17 mouse cellular contexts compared by ENCODE assay signal in the genomic region with DNA sequence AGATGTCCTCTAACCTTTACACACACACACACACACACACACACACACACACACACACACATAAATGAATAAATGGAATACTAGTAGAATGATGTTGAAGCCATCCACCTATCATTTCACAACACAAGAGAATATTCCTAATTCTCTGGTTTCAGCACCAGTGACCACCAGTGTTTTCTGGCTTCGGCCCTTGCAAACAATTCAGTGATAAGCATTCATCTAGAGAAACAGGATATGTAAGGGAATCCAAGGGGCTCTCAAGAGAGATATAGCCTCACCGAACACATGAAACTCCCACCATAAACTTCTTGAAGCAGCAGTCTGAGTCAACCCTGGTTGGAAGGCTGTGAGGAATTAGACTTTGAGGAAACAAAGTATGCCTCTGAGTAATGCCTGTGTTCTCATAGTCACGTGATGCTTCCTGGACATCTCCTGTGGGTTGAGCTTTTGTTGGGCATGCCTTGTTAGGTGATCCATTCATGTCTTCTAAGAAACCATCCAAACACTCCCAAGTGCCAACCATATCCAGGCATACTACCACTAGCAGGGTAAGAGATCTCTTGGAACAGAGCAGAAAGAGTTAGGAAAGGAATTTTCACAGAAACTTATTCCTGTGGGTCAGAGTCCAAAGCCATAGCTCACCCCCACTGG. TPM values are rescaled to one million over a fixed set of nuclear protein-coding genes. Genes with fewer than 3 reads are reported as not detected.
DNase-seq lines count a peak whose midpoint lies in the region; ATAC-seq and TF ChIP-seq lines count a peak whose summit lies in the region.
"Had no signal": no experiment of that assay in that cellular context is flagged by ENCODE, and none has a peak within 500 bp of the region (broad histone marks: within the 10 kb centered on the region; RNA-seq: fewer than 3 reads in every experiment).

No protein-coding gene starts in this region.

- no peaks in the 10 kb centered on the region for H3K27me3 ChIP-seq in lung, embryonic 14.5 days (ENCODE audit: insufficient read depth, low read length)
- H3K27me3 ChIP-seq in intestine, embryonic 15.5 days (replicated peaks), result no peaks in the 10 kb centered on the region
- H3K27me3 ChIP-seq in small intestine, adult 2 months (ENCODE audit: control insufficient read depth, insufficient read depth, low read length), result no peaks in the 10 kb centered on the region
- H3K27me3 ChIP-seq: forebrain, embryonic 13.5 days; heart, embryonic 15.5 days; midbrain, embryonic 13.5 days; neural tube, embryonic 12.5 days had no signal

- no peaks in the 10 kb centered on the region for H3K36me3 ChIP-seq in lung, embryonic 14.5 days (ENCODE audit: insufficient read depth)
- H3K36me3 ChIP-seq in intestine, embryonic 15.5 days, result no peaks in the 10 kb centered on the region
- H3K36me3 ChIP-seq in small intestine, adult 2 months (ENCODE audit: control insufficient read depth, insufficient read depth, low read length), result no peaks in the 10 kb centered on the region
- H3K36me3 ChIP-seq: heart, embryonic 15.5 days; midbrain, embryonic 13.5 days; neural tube, embryonic 12.5 days had no signal

- WGBS in lung, embryonic 14.5 days, result 81% methylated on average over 3 of the region's 3 CpGs
- WGBS in intestine, embryonic 15.5 days, result 60% methylated on average over 3 of the region's 3 CpGs
- 58% methylated on average over 3 of the region's 3 CpGs for WGBS in small intestine, adult 2 months

- H3K4me3 ChIP-seq in lung, embryonic 14.5 days (ENCODE audit: low read depth, low read length), result no peak overlapping the region
- H3K4me3 ChIP-seq in intestine, embryonic 15.5 days (replicated peaks), result no peak overlapping the region
- H3K4me3 ChIP-seq in small intestine, adult 2 months (ENCODE audit: low read depth, low read length), result no peak overlapping the region
- H3K4me3 ChIP-seq in left cerebral cortex, adult 2 months, result no peak overlapping the region
- H3K4me3 ChIP-seq: forebrain, embryonic 13.5 days; heart, embryonic 15.5 days; midbrain, embryonic 13.5 days; neural tube, embryonic 12.5 days had no signal

- TF ChIP-seq POLR2A in small intestine, adult 2 months (IDR thresholded peaks at IDR 0.05; ENCODE audit: low read depth, low read length), result no peak

- H3K9me3 ChIP-seq in lung, embryonic 14.5 days (ENCODE audit: low read depth, low read length), result no peaks in the 10 kb centered on the region
- H3K9me3 ChIP-seq in intestine, embryonic 15.5 days, result no peaks in the 10 kb centered on the region
- H3K9me3 ChIP-seq: forebrain, embryonic 13.5 days; heart, embryonic 15.5 days; midbrain, embryonic 13.5 days; neural tube, embryonic 12.5 days had no signal

- DNase-seq in heart, adult 11 months, result peak; percentile 79
- DNase-seq in heart, postnatal 25 days (ENCODE audit: low spot score), result no peak
- no peak for DNase-seq in lung, embryonic 14.5 days
- no peak for DNase-seq in lung, postnatal 10 days
- DNase-seq in left cerebral cortex, adult 2 months (ENCODE audit: extremely low spot score in 1 of 2, low spot score in 2 of 2), result no peak
- no peak for DNase-seq in retina, postnatal 1 day
- DNase-seq: cerebellum, adult 11-12 months; gastrocnemius, postnatal 14 days; left cerebral cortex, postnatal 4 days; lung, postnatal 14 days had no signal

- peaks cover 16% of the 10 kb centered on the region for H3K4me1 ChIP-seq in lung, embryonic 14.5 days (ENCODE audit: insufficient read depth)
- peaks cover 11% of the 10 kb centered on the region; the same call in 1 of the 2 replicates for H3K4me1 ChIP-seq in intestine, embryonic 15.5 days (replicated peaks)
- H3K4me1 ChIP-seq in small intestine, adult 2 months (ENCODE audit: control insufficient read depth, insufficient read depth, insufficient read length, low read length), result peaks cover 11% of the 10 kb centered on the region
- H3K4me1 ChIP-seq: neural tube, embryonic 12.5 days had no signal

- no peak overlapping the region for H3K9ac ChIP-seq in lung, embryonic 14.5 days
- no peak overlapping the region for H3K9ac ChIP-seq in intestine, embryonic 15.5 days
- H3K9ac ChIP-seq: forebrain, embryonic 13.5 days; heart, embryonic 15.5 days; hindbrain, embryonic 14.5 days; midbrain, embryonic 13.5 days; neural tube, embryonic 12.5 days had no signal

- no peak overlapping the region for H3K4me2 ChIP-seq in lung, embryonic 14.5 days
- 0 out of 2 replicates have a peak overlapping the region, but pooled peaks have one; percentile 9 for H3K4me2 ChIP-seq in intestine, embryonic 15.5 days (replicated peaks)
- H3K4me2 ChIP-seq: forebrain, embryonic 13.5 days; heart, embryonic 15.5 days; hindbrain, embryonic 14.5 days; midbrain, embryonic 13.5 days; neural tube, embryonic 12.5 days had no signal

- no peak for TF ChIP-seq CTCF in lung, embryonic 14.5 days (IDR thresholded peaks at IDR 0.05; ENCODE audit: low read depth)
- TF ChIP-seq CTCF in small intestine, adult 2 months (IDR thresholded peaks at IDR 0.05; ENCODE audit: extremely low read depth, insufficient read length, insufficient replicate concordance, low read depth, low read length), result no peak
- no peak for TF ChIP-seq CTCF in left cerebral cortex, adult 2 months (IDR thresholded peaks at IDR 0.05)

- no peak for ATAC-seq in lung, embryonic 14.5 days (ENCODE audit: insufficient read depth)
- peak; percentile 66 for ATAC-seq in intestine, embryonic 15.5 days
- ATAC-seq: forebrain, embryonic 13.5 days; midbrain, embryonic 13.5 days had no signal

- peak overlapping the region; percentile 69 for H3K27ac ChIP-seq in lung, embryonic 14.5 days (ENCODE audit: low read depth)
- peak overlapping the region; percentile 46 for H3K27ac ChIP-seq in intestine, embryonic 15.5 days
- peak overlapping the region; percentile 81 for H3K27ac ChIP-seq in small intestine, adult 2 months (ENCODE audit: insufficient read depth, low read depth, low read length)
- H3K27ac ChIP-seq in left cerebral cortex, adult 2 months, result no peak overlapping the region
- H3K27ac ChIP-seq: forebrain, embryonic 13.5 days; hindbrain, embryonic 14.5 days; midbrain, embryonic 13.5 days; neural tube, embryonic 12.5 days had no signal

- intact Hi-C loops in heart, postnatal 25 days (cut with DNase I), result loop anchor here (5.0 kb wide), 1 partner anchor 120 kb away; no protein-coding TSS in a partner anchor
- intact Hi-C loops in left cerebral cortex, adult 2 months (cut with DNase I), result loop anchor here (5.0 kb wide), 1 partner anchor 120 kb away; no protein-coding TSS in a partner anchor

RNA-seq across cellular contexts. Expression of gene Prr5l, which starts 55.8 kb away (rescaled TPM):
- total RNA-seq in heart, postnatal 25 days (2021), result 1 to 10 TPM in 1 of 2 experiments, under 1 TPM in 1; 0.64 to 2.5 TPM
- 42.0 and 48.9 TPM in 2 replicates for polyA plus RNA-seq in lung, embryonic 14.5 days (2014; fragmentation: Nextera tagmentation; extraction: Ambion mirVana)
- 16.5 and 16.9 TPM in 2 replicates for polyA plus RNA-seq in intestine, embryonic 15.5 days (2015; fragmentation: Nextera tagmentation; extraction: Ambion mirVana)
- 0.98 and 3.9 TPM in 2 replicates for polyA plus RNA-seq in small intestine, adult 2 months (2012; rRNA removed)
- total RNA-seq in left cerebral cortex, adult 2 months (2021), result 1 to 10 TPM; 5.1 to 7.7 TPM

RNA-seq across cellular contexts. Expression of gene Commd9, which starts 59.0 kb away (rescaled TPM):
- 10 to 100 TPM; 26.9 to 29.3 TPM for total RNA-seq in heart, postnatal 25 days (2021)
- polyA plus RNA-seq in lung, embryonic 14.5 days (2014; fragmentation: Nextera tagmentation; extraction: Ambion mirVana), result 56.8 and 60.3 TPM in 2 replicates
- polyA plus RNA-seq in intestine, embryonic 15.5 days (2015; fragmentation: Nextera tagmentation; extraction: Ambion mirVana), result 65.5 and 68.2 TPM in 2 replicates
- polyA plus RNA-seq in small intestine, adult 2 months (2012; rRNA removed), result 16.8 and 23.6 TPM in 2 replicates
- total RNA-seq in left cerebral cortex, adult 2 months (2021), result 10 to 100 TPM; 38.6 to 42.3 TPM
